24 mouse cellular contexts compared by ENCODE assay signal in genomic region chr2:57414550-57415160, GRCm38 (mm10).
A peak's percentile ranks its signal among the peaks of the same experiment; 100 is the strongest.
DNase-seq lines count a peak whose midpoint lies in the region; ATAC-seq lines count a peak whose summit lies in the region.
"Had no signal": no experiment of that assay in that cellular context is flagged by ENCODE, and none has a peak within 500 bp of the region (broad histone marks: within the 10 kb centered on the region; RNA-seq: fewer than 3 reads in every experiment).

No protein-coding gene starts in this region.

- no peaks in the 10 kb centered on the region for H3K9me3 ChIP-seq in embryonic facial prominence, embryonic 14.5 days (ENCODE audit: control insufficient read depth, low read length)
- no peaks in the 10 kb centered on the region for H3K9me3 ChIP-seq in embryonic facial prominence, embryonic 10.5 days
- no peaks in the 10 kb centered on the region for H3K9me3 ChIP-seq in forebrain, embryonic 15.5 days
- no peaks in the 10 kb centered on the region for H3K9me3 ChIP-seq in forebrain, embryonic 11.5 days (ENCODE audit: control insufficient read depth, low read length)
- H3K9me3 ChIP-seq in forebrain, embryonic 16.5 days (ENCODE audit: control insufficient read depth, low read length) = no peaks in the 10 kb centered on the region
- H3K9me3 ChIP-seq: embryonic facial prominence, embryonic 13.5 days; heart, embryonic 10.5 days; heart, embryonic 13.5 days; hindbrain, embryonic 12.5 days; hindbrain, embryonic 15.5 days had no signal

- ATAC-seq in embryonic facial prominence, embryonic 14.5 days (ENCODE audit: low read depth) = no peak
- ATAC-seq in forebrain, embryonic 15.5 days (replicated peaks) = peak; percentile 67; the same call in 1 of the 2 replicates
- no peak for ATAC-seq in forebrain, embryonic 11.5 days (replicated peaks; ENCODE audit: low FRiP score)
- ATAC-seq in forebrain, embryonic 16.5 days = peak; percentile 64
- ATAC-seq: activated CD4-positive, CD25-positive, alpha-beta regulatory T cell, adult 4 months; intestine, postnatal 0 days had no signal

- DNase-seq in embryonic facial prominence, embryonic 14.5 days (ENCODE audit: low spot score) = peak; percentile 51
- DNase-seq in embryonic facial prominence, embryonic 10.5 days (ENCODE audit: low spot score) = no peak
- no peak for DNase-seq in forebrain, embryonic 11.5 days (ENCODE audit: low spot score)
- no peak for DNase-seq in frontal cortex, postnatal 25 days (ENCODE audit: low spot score in 2 of 2)
- DNase-seq in thymus, postnatal 4 days = no peak
- DNase-seq: adrenal gland, adult 8-10 months; adrenal gland, postnatal 25 days; cerebellum, adult 18-20 months; cerebellum, adult 9-11 months; cerebellum, postnatal 25 days; gastrocnemius, adult 2 months; gastrocnemius, postnatal 14 days; heart, adult 2 months; heart, postnatal 14 days; kidney, adult 2 months had no signal

- no peaks in the 10 kb centered on the region for H3K36me3 ChIP-seq in embryonic facial prominence, embryonic 14.5 days (ENCODE audit: control insufficient read depth, insufficient read depth, low read length)
- no peaks in the 10 kb centered on the region for H3K36me3 ChIP-seq in embryonic facial prominence, embryonic 10.5 days (replicated peaks)
- no peaks in the 10 kb centered on the region for H3K36me3 ChIP-seq in forebrain, embryonic 15.5 days
- H3K36me3 ChIP-seq in forebrain, embryonic 11.5 days (ENCODE audit: control insufficient read depth, insufficient read depth, low read length) = no peaks in the 10 kb centered on the region
- no peaks in the 10 kb centered on the region for H3K36me3 ChIP-seq in forebrain, embryonic 16.5 days (ENCODE audit: control insufficient read depth, insufficient read depth)
- H3K36me3 ChIP-seq: embryonic facial prominence, embryonic 13.5 days; heart, embryonic 10.5 days; heart, embryonic 13.5 days; hindbrain, embryonic 12.5 days; hindbrain, embryonic 15.5 days had no signal

- no peak overlapping the region for H3K9ac ChIP-seq in embryonic facial prominence, embryonic 14.5 days (ENCODE audit: low read depth, low read length)
- no peak overlapping the region for H3K9ac ChIP-seq in forebrain, embryonic 15.5 days (replicated peaks)
- no peak overlapping the region for H3K9ac ChIP-seq in forebrain, embryonic 11.5 days (ENCODE audit: low read length)
- H3K9ac ChIP-seq in forebrain, embryonic 16.5 days (replicated peaks; ENCODE audit: low read depth, low read length) = no peak overlapping the region
- H3K9ac ChIP-seq: embryonic facial prominence, embryonic 13.5 days; heart, embryonic 13.5 days; hindbrain, embryonic 12.5 days; hindbrain, embryonic 15.5 days had no signal

- no peak overlapping the region for H3K4me2 ChIP-seq in embryonic facial prominence, embryonic 14.5 days (ENCODE audit: low read depth, low read length)
- no peak overlapping the region for H3K4me2 ChIP-seq in forebrain, embryonic 15.5 days (replicated peaks)
- no peak overlapping the region for H3K4me2 ChIP-seq in forebrain, embryonic 11.5 days (ENCODE audit: low read depth, low read length, severe bottlenecking)
- H3K4me2 ChIP-seq in forebrain, embryonic 16.5 days (ENCODE audit: low read length) = no peak overlapping the region
- H3K4me2 ChIP-seq: embryonic facial prominence, embryonic 13.5 days; heart, embryonic 13.5 days; hindbrain, embryonic 12.5 days; hindbrain, embryonic 15.5 days had no signal

- H3K4me3 ChIP-seq in embryonic facial prominence, embryonic 14.5 days (ENCODE audit: low read depth, low read length) = no peak overlapping the region
- no peak overlapping the region for H3K4me3 ChIP-seq in embryonic facial prominence, embryonic 10.5 days
- no peak overlapping the region for H3K4me3 ChIP-seq in forebrain, embryonic 15.5 days
- H3K4me3 ChIP-seq in forebrain, embryonic 11.5 days (ENCODE audit: low read depth, low read length) = no peak overlapping the region
- no peak overlapping the region for H3K4me3 ChIP-seq in forebrain, embryonic 16.5 days (replicated peaks; ENCODE audit: low read length)
- H3K4me3 ChIP-seq: embryonic facial prominence, embryonic 13.5 days; gastrocnemius, adult 2 months; heart, adult 2 months; heart, embryonic 10.5 days; heart, embryonic 13.5 days; hindbrain, embryonic 12.5 days; hindbrain, embryonic 15.5 days had no signal

- no peaks in the 10 kb centered on the region for H3K4me1 ChIP-seq in embryonic facial prominence, embryonic 14.5 days (ENCODE audit: control insufficient read depth, insufficient read depth, low read length)
- no peaks in the 10 kb centered on the region for H3K4me1 ChIP-seq in embryonic facial prominence, embryonic 10.5 days
- peaks cover 9% of the 10 kb centered on the region for H3K4me1 ChIP-seq in forebrain, embryonic 15.5 days
- no peaks in the 10 kb centered on the region; the same call in 1 of the 2 replicates for H3K4me1 ChIP-seq in forebrain, embryonic 11.5 days (replicated peaks; ENCODE audit: control insufficient read depth, insufficient read depth, low read length)
- peaks cover 5% of the 10 kb centered on the region; the same call in 1 of the 2 replicates for H3K4me1 ChIP-seq in forebrain, embryonic 16.5 days (replicated peaks; ENCODE audit: control insufficient read depth, insufficient read depth, low read length)
- H3K4me1 ChIP-seq: embryonic facial prominence, embryonic 13.5 days; heart, embryonic 10.5 days; heart, embryonic 13.5 days; hindbrain, embryonic 12.5 days; hindbrain, embryonic 15.5 days had no signal

- no peak overlapping the region for H3K27ac ChIP-seq in embryonic facial prominence, embryonic 14.5 days (replicated peaks; ENCODE audit: low read depth, low read length)
- H3K27ac ChIP-seq in embryonic facial prominence, embryonic 10.5 days (replicated peaks) = no peak overlapping the region
- no peak overlapping the region; the same call in 1 of the 2 replicates for H3K27ac ChIP-seq in forebrain, embryonic 15.5 days (replicated peaks)
- no peak overlapping the region for H3K27ac ChIP-seq in forebrain, embryonic 11.5 days (ENCODE audit: low read depth, low read length)
- no peak overlapping the region for H3K27ac ChIP-seq in forebrain, embryonic 16.5 days (ENCODE audit: low read length)
- H3K27ac ChIP-seq: embryonic facial prominence, embryonic 13.5 days; gastrocnemius, adult 2 months; heart, adult 2 months; heart, embryonic 10.5 days; heart, embryonic 13.5 days; hindbrain, embryonic 12.5 days; hindbrain, embryonic 15.5 days had no signal

- no peaks in the 10 kb centered on the region for H3K27me3 ChIP-seq in embryonic facial prominence, embryonic 14.5 days (replicated peaks; ENCODE audit: control insufficient read depth, insufficient read depth, low read length)
- no peaks in the 10 kb centered on the region for H3K27me3 ChIP-seq in embryonic facial prominence, embryonic 10.5 days (replicated peaks; ENCODE audit: low read depth, poor library complexity, severe bottlenecking)
- H3K27me3 ChIP-seq in forebrain, embryonic 15.5 days = no peaks in the 10 kb centered on the region
- H3K27me3 ChIP-seq in forebrain, embryonic 11.5 days (ENCODE audit: control insufficient read depth, insufficient read depth, low read length) = no peaks in the 10 kb centered on the region
- no peaks in the 10 kb centered on the region for H3K27me3 ChIP-seq in forebrain, embryonic 16.5 days (replicated peaks; ENCODE audit: control insufficient read depth, insufficient read depth, low read length)
- H3K27me3 ChIP-seq: embryonic facial prominence, embryonic 13.5 days; heart, embryonic 13.5 days; hindbrain, embryonic 12.5 days; hindbrain, embryonic 15.5 days had no signal

- WGBS in embryonic facial prominence, embryonic 14.5 days = 77% methylated on average over 9 of the region's 9 CpGs
- WGBS in embryonic facial prominence, embryonic 10.5 days = 89% methylated on average over 9 of the region's 9 CpGs
- 32% methylated on average over 9 of the region's 9 CpGs for WGBS in forebrain, embryonic 15.5 days
- WGBS in forebrain, embryonic 11.5 days = 77% methylated on average over 9 of the region's 9 CpGs
- 31% methylated on average over 9 of the region's 9 CpGs for WGBS in forebrain, embryonic 16.5 days

Comparison
In these comparisons a context has a peak if more than half of its experiments do, and no peak if none do; other contexts are left out.
1. ATAC-seq: peak in forebrain, embryonic 15.5 days (single experiment) and forebrain, embryonic 16.5 days (single experiment); none in embryonic facial prominence, embryonic 14.5 days (single experiment) and forebrain, embryonic 11.5 days (single experiment).